Mouse (Mus musculus): Measurements from ENCODE around the gene Gtf2e1. TPM values are rescaled to one million over a fixed set of nuclear protein-coding genes. Genes with fewer than 3 reads are reported as not detected.

Gene Gtf2e1
- total RNA-seq, 1 experiment, result 54.1 TPM

- H3K27ac ChIP-seq (ENCODE audit: insufficient read depth, low read depth, low read length, poor library complexity, severe bottlenecking), result no peak overlapping the region
- no peaks in the 10 kb centered on the region for H3K9me3 ChIP-seq (ENCODE audit: control insufficient read depth, insufficient read depth, low read depth, low read length)
- no peaks in the 10 kb centered on the region for H3K4me1 ChIP-seq (ENCODE audit: control insufficient read depth in 2 of 2, insufficient read depth in 2 of 2, low read length in 2 of 2, poor library complexity in 1 of 2)
- H3K9ac ChIP-seq (ENCODE audit: insufficient read depth, low read depth, low read length, poor library complexity, severe bottlenecking), result no peak overlapping the region
- no peak for TF ChIP-seq HCFC1 (IDR thresholded peaks at IDR 0.05; ENCODE audit: borderline replicate concordance, insufficient read depth, low read length)
- TF ChIP-seq MAFK (IDR thresholded peaks at IDR 0.05; ENCODE audit: insufficient read depth, low read depth, low read length), result no peak
- TF ChIP-seq ZNF384 (IDR thresholded peaks at IDR 0.05; ENCODE audit: low read depth, low read length), result no peak
- TF ChIP-seq ZC3H11A (IDR thresholded peaks at IDR 0.05; ENCODE audit: borderline replicate concordance, low read depth, low read length), result no peak
- no peaks in the 10 kb centered on the region for H3K36me3 ChIP-seq (ENCODE audit: control insufficient read depth, insufficient read depth, low read length, poor library complexity, severe bottlenecking)
- no peak for DNase-seq (ENCODE audit: low read depth, low spot score)
- H3K4me3 ChIP-seq (ENCODE audit: insufficient read depth in 1 of 2, low read depth in 1 of 2, low read length in 2 of 2, poor library complexity in 1 of 2, severe bottlenecking in 1 of 2), result no peak overlapping the region
- in situ Hi-C loops (cut with MboI; ENCODE audit: low sequenced_read_pairs in 2 of 2, unreplicated experiment in 2 of 2), result no loop called here
Observed at GRCm38 (mm10) chr16:37478311-37479291, 61.0 kb downstream of the Gtf2e1 start.

DNA sequence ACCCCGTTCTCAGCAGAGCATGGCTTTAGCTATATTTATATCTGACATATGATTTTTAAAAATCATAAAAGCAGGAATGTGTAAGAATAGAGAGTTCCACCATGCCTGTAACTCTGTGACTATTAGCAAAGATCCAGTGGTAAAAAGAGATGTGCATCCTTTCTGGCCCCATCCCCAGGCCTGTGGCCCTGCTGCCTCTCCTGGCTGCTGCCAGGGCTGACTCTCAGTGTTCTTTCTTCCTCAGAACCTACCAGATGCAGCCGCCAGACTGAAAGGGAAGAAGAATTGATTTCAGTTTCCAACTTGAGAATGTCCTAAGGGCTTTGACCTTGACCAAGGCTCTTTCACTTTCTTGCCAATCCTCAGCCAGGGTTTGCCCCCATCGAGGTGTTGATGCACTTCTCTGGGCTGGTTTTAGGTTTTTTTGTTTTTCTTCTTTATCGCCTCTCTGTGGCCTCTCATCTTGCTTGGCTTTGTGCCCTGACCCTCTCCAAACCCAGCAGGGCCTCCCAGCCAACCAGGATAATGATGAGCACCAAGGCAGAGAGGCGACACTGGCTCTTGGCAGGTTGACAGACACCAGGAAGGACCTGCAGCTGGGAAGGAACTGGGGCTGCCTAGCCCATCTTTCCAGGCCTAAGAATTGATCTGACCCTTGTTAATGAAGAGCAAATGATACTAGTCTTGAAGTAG is 66.8 kb downstream of the Gtf2e1 start:
- H3K36me3 ChIP-seq (ENCODE audit: control insufficient read depth, insufficient read depth, low read length, poor library complexity, severe bottlenecking), result no peaks in the 10 kb centered on the region
- no peak overlapping the region for H3K4me3 ChIP-seq (ENCODE audit: insufficient read depth in 1 of 2, low read depth in 1 of 2, low read length in 2 of 2, poor library complexity in 1 of 2, severe bottlenecking in 1 of 2)
- H3K9ac ChIP-seq (ENCODE audit: insufficient read depth, low read depth, low read length, poor library complexity, severe bottlenecking), result no peak overlapping the region
- H3K27ac ChIP-seq (ENCODE audit: insufficient read depth, low read depth, low read length, poor library complexity, severe bottlenecking), result no peak overlapping the region
- TF ChIP-seq MAFK (IDR thresholded peaks at IDR 0.05; ENCODE audit: insufficient read depth, low read depth, low read length), result no peak
- TF ChIP-seq CHD2 (IDR thresholded peaks at IDR 0.05; ENCODE audit: low read depth, low read length), result no peak
- TF ChIP-seq ZNF384 (IDR thresholded peaks at IDR 0.05; ENCODE audit: low read depth, low read length), result no peak
- no peaks in the 10 kb centered on the region for H3K4me1 ChIP-seq (ENCODE audit: control insufficient read depth in 2 of 2, insufficient read depth in 2 of 2, low read length in 2 of 2, poor library complexity in 1 of 2)
- no peaks in the 10 kb centered on the region for H3K9me3 ChIP-seq (ENCODE audit: control insufficient read depth, insufficient read depth, low read depth, low read length)
- in situ Hi-C loops (cut with MboI; ENCODE audit: low sequenced_read_pairs in 2 of 2, unreplicated experiment in 2 of 2), result no loop called here
- no peak for DNase-seq (ENCODE audit: low read depth, low spot score)

DNA sequence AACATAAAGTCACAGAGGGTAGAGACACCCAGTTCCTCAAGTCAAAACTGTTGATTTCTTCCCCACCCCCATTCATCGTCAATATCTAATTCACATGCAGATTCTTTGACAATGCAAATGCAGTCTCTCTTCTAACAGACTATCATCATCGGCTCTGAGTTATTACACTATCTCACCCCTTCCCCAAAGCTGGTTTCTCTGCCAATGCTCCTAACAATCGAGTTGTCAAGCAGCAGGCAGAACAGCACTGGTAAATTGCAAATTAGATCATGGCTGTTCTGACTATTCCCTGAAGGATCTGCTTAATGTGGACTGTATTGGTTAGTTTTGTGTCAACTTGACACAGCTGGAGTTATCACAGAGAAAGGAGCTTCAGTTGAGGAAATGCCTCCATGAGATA is 70.0 kb downstream of the Gtf2e1 start:
- DNase-seq (ENCODE audit: low read depth, low spot score), result no peak
- Histone ChIP-seq H3K36me3 (ENCODE audit: control insufficient read depth, insufficient read depth, low read length, poor library complexity, severe bottlenecking) (no peaks in the 10 kb centered on the region), H3K4me3 (ENCODE audit: insufficient read depth in 1 of 2, low read depth in 1 of 2, low read length in 2 of 2, poor library complexity in 1 of 2, severe bottlenecking in 1 of 2) (no peak overlapping the region), H3K9ac (ENCODE audit: insufficient read depth, low read depth, low read length, poor library complexity, severe bottlenecking) (no peak overlapping the region), H3K27ac (ENCODE audit: insufficient read depth, low read depth, low read length, poor library complexity, severe bottlenecking) (no peak overlapping the region), H3K4me1 (ENCODE audit: control insufficient read depth in 2 of 2, insufficient read depth in 2 of 2, low read length in 2 of 2, poor library complexity in 1 of 2) (no peaks in the 10 kb centered on the region), H3K9me3 (ENCODE audit: control insufficient read depth, insufficient read depth, low read depth, low read length) (no peaks in the 10 kb centered on the region)
- TF ChIP-seq ZC3H11A (IDR thresholded peaks at IDR 0.05; ENCODE audit: borderline replicate concordance, low read depth, low read length) (no peak), CHD2 (IDR thresholded peaks at IDR 0.05; ENCODE audit: low read depth, low read length) (no peak), MAFK (IDR thresholded peaks at IDR 0.05; ENCODE audit: insufficient read depth, low read depth, low read length) (no peak), HCFC1 (IDR thresholded peaks at IDR 0.05; ENCODE audit: borderline replicate concordance, insufficient read depth, low read length) (no peak), ZNF384 (IDR thresholded peaks at IDR 0.05; ENCODE audit: low read depth, low read length) (no peak)
- in situ Hi-C loops (cut with MboI; ENCODE audit: low sequenced_read_pairs in 2 of 2, unreplicated experiment in 2 of 2), result no loop called here

DNA sequence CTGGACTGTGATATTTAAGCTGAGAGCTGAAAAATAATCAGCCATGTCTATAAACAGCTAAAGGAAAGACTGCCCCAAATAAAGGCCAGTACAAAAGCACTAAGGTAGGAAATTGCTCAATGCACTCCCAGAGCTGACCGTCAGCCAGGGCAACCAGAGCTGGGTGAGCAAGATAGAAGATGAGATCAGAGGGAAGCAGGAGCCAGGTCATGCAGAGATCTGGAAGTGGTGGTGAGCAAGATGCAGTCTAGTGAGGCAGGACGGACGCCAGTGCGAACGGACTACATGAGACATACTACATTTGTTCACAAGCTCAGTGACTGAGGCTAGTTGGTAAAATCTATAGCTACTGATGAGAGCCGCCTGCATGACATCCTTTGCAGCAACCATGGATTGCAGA is 75.6 kb downstream of the Gtf2e1 start:
- no peaks in the 10 kb centered on the region for H3K4me1 ChIP-seq (ENCODE audit: control insufficient read depth in 2 of 2, insufficient read depth in 2 of 2, low read length in 2 of 2, poor library complexity in 1 of 2)
- no peak overlapping the region for H3K4me3 ChIP-seq (ENCODE audit: insufficient read depth in 1 of 2, low read depth in 1 of 2, low read length in 2 of 2, poor library complexity in 1 of 2, severe bottlenecking in 1 of 2)
- TF ChIP-seq ZC3H11A (IDR thresholded peaks at IDR 0.05; ENCODE audit: borderline replicate concordance, low read depth, low read length), result no peak
- TF ChIP-seq MAFK (IDR thresholded peaks at IDR 0.05; ENCODE audit: insufficient read depth, low read depth, low read length), result no peak
- no peak for TF ChIP-seq HCFC1 (IDR thresholded peaks at IDR 0.05; ENCODE audit: borderline replicate concordance, insufficient read depth, low read length)
- no peak for TF ChIP-seq CHD2 (IDR thresholded peaks at IDR 0.05; ENCODE audit: low read depth, low read length)
- TF ChIP-seq ZNF384 (IDR thresholded peaks at IDR 0.05; ENCODE audit: low read depth, low read length), result no peak
- H3K27ac ChIP-seq (ENCODE audit: insufficient read depth, low read depth, low read length, poor library complexity, severe bottlenecking), result no peak overlapping the region
- no peaks in the 10 kb centered on the region for H3K36me3 ChIP-seq (ENCODE audit: control insufficient read depth, insufficient read depth, low read length, poor library complexity, severe bottlenecking)
- H3K9ac ChIP-seq (ENCODE audit: insufficient read depth, low read depth, low read length, poor library complexity, severe bottlenecking), result no peak overlapping the region
- in situ Hi-C loops (cut with MboI; ENCODE audit: low sequenced_read_pairs in 2 of 2, unreplicated experiment in 2 of 2), result no loop called here
- no peak for DNase-seq (ENCODE audit: low read depth, low spot score)
- no peaks in the 10 kb centered on the region for H3K9me3 ChIP-seq (ENCODE audit: control insufficient read depth, insufficient read depth, low read depth, low read length)

All from ES-E14 (cell line).